Mouse (Mus musculus) heart, embryonic 16.5 days (tissue): ENCODE results near the gene Bdh2. TPM values are rescaled to one million over a fixed set of nuclear protein-coding genes. Genes with fewer than 3 reads are reported as not detected.

Source experiments
- ATAC-seq: fragments of 200-750 bp; cut with Nextera tagmentation; replicated peaks from 2 replicates; pipeline ENCODE4 v1.8.0; 2017; ENCODE audit warnings: moderate number of reproducible peaks; ENCODE audit not compliant: insufficient read depth, low FRiP score; ENCODE audit errors: extremely low read depth
- H3K27ac ChIP-seq: fragments of 300-500 bp; sonication (generic); 2 replicates; pipeline ENCODE4 v1.5.1; 2014; ENCODE audit warnings: mild to moderate bottlenecking, low read length, control low read depth, moderate library complexity
- H3K27me3 ChIP-seq: fragments of 300-500 bp; sonication (generic); 2 replicates; pipeline ENCODE4 v1.6.1; 2014; ENCODE audit warnings: low read length, mixed read lengths; ENCODE audit not compliant: control insufficient read depth, insufficient read depth
- H3K36me3 ChIP-seq: fragments of 300-500 bp; sonication (generic); 2 replicates; pipeline ENCODE4 v1.6.1; 2014; ENCODE audit not compliant: control insufficient read depth, insufficient read depth
- H3K4me1 ChIP-seq: fragments of 300-500 bp; sonication (generic); 2 replicates; pipeline ENCODE4 v1.6.1; 2014; ENCODE audit warnings: low read length, mixed read lengths; ENCODE audit not compliant: control insufficient read depth, insufficient read depth
- H3K4me2 ChIP-seq: fragments of 300-500 bp; sonication (generic); 2 replicates; pipeline ENCODE4 v1.6.1; 2014; ENCODE audit warnings: low read depth, mild to moderate bottlenecking, control low read depth, low read length
- H3K4me3 ChIP-seq: fragments of 300-500 bp; sonication (generic); 2 replicates; pipeline ENCODE4 v1.5.1; 2014; ENCODE audit warnings: mild to moderate bottlenecking, control low read depth, low read length
- H3K9ac ChIP-seq: fragments of 300-500 bp; sonication (generic); 2 replicates; pipeline ENCODE4 v1.6.1; 2014; ENCODE audit warnings: low read length, control low read depth
- H3K9me3 ChIP-seq: fragments of 300-500 bp; sonication (generic); replicated peaks from 2 replicates; pipeline ENCODE4 v1.6.1; 2016; ENCODE audit warnings: low read length; ENCODE audit not compliant: control insufficient read depth
- WGBS: fragments of 180-500 bp; shearing (Covaris S2); extraction: QIAGEN DNeasy Blood & Tissue Kit; methylation state at CpG from one replicate; pipeline ENCODE4 v1.1.7; 2014; 5-methylcytosine and 5-hydroxymethylcytosine counted together
- polyA plus RNA-seq: library from polyadenylated mRNA; unstranded; fragments of >200 nt; fragmentation: Nextera tagmentation; extraction: Ambion mirVana; gene quantifications from 2 replicates; pipeline ENCODE4 v1.2.1, GENCODE M21; 2015

The Bdh2 gene
- polyA plus RNA-seq, 1 experiment from 2014 or later = 2.5 TPM

DNA sequence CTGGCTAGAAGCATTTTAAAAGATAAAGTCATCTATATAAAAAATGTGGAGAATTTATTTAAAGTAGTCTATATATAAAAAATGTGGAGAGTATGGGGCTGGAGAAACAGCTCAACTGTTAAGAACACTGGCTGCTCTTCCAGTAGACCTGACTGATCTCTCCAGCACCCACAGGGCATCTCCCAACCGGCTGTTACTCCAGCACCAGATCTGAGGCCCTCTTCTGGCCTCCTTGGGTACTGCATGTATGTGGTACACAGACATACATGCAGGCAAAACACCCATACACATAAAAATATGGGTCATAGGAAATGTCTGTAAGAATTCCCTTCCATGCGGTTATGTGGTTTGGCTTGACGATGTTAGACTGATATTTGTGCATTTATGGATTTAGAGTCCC is 47.5 kb downstream of the Bdh2 start:
- H3K27ac ChIP-seq = no peak overlapping the region
- no peak overlapping the region for H3K4me2 ChIP-seq
- H3K4me3 ChIP-seq = no peak overlapping the region
- no peaks in the 10 kb centered on the region for H3K9me3 ChIP-seq
- no peak for ATAC-seq
- H3K9ac ChIP-seq = no peak overlapping the region
- no peaks in the 10 kb centered on the region for H3K4me1 ChIP-seq
- WGBS = 44% methylated on average over 3 of the region's 3 CpGs
- H3K27me3 ChIP-seq = no peaks in the 10 kb centered on the region
- H3K36me3 ChIP-seq = no peaks in the 10 kb centered on the region

DNA sequence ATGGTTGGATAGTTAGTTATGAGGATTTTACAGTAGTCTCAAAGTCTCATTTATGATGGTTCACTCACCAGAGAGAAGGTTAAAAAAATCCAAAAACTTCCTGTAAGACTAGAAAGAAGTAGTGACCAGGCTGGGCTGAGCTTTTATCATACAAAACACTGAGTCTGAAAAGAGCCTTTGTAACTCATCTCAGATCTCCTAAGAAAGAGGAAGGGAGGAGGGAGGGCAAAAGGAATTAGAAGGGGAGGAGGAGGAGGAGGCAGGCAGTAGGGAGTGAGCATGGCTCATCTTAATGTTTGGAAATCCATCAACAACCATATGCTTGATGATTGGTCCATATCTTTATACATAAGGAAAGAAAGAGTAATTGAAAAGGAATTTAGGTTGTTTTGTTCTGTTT is 51.7 kb downstream of the Bdh2 start:
- H3K4me2 ChIP-seq = no peak overlapping the region
- no peaks in the 10 kb centered on the region for H3K27me3 ChIP-seq
- no peak overlapping the region for H3K4me3 ChIP-seq
- no peaks in the 10 kb centered on the region for H3K9me3 ChIP-seq
- H3K36me3 ChIP-seq = no peaks in the 10 kb centered on the region
- H3K4me1 ChIP-seq = no peaks in the 10 kb centered on the region
- H3K27ac ChIP-seq = no peak overlapping the region
- no peak for ATAC-seq
- H3K9ac ChIP-seq = no peak overlapping the region

- Histone ChIP-seq H3K27me3 (no peaks in the 10 kb centered on the region), H3K27ac (no peak overlapping the region), H3K4me1 (no peaks in the 10 kb centered on the region), H3K4me2 (no peak overlapping the region), H3K9me3 (no peaks in the 10 kb centered on the region), H3K9ac (no peak overlapping the region), H3K36me3 (no peaks in the 10 kb centered on the region), H3K4me3 (no peak overlapping the region)
- WGBS = 42% methylated on average over 4 of the region's 4 CpGs
- no peak for ATAC-seq
Observed at GRCm38 (mm10) chr3:135333763-135334162, 52.7 kb downstream of the Bdh2 start.

DNA sequence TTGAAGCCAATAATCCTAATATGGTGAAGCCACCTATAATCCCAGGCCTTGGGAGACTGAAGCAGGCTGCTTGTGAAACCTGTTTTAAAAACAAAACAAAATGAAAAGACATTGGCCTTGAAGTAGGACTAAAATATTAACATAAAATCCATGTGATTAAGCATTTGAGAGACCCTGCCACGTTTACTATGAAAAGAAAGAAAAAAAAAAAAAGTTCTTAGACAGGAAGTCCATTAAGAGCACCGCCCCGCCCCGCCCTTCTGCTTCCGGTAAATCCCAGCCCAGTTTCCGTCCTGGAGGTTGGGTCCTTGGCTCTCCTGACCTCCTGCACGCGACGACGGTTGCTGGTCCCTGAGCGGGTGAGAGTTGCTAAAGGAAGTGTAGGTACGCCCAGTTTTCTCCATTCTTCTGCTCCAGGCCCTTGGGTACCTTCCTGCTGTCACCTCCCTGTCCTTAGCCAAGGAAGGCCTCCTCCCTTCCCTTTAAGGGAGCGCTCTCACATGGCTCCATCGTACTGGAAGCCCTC is 66.8 kb downstream of the Bdh2 start, which contains the start of gene Slc9b1:
Gene Slc9b1, plus strand, starts transcription at position 291 of the 526 bp plus-strand sequence.
- Histone ChIP-seq H3K27ac (no peak within 1 kb of the TSS), H3K27me3 (no peaks in the 10 kb centered on the region), H3K9ac (no peak within 1 kb of the TSS), H3K4me2 (no peak within 1 kb of the TSS), H3K9me3 (no peaks in the 10 kb centered on the region), H3K4me3 (no peak within 1 kb of the TSS), H3K4me1 (no peaks in the 10 kb centered on the region), H3K36me3 (no peaks in the 10 kb centered on the region)
- ATAC-seq = no peak
- WGBS = 68% methylated on average over 14 of the region's 14 CpGs

GRCm38 (mm10) chr3:135349022-135349421 is 68.0 kb downstream of the Bdh2 start:
- Histone ChIP-seq H3K36me3 (no peaks in the 10 kb centered on the region), H3K4me2 (no peak overlapping the region), H3K27me3 (no peaks in the 10 kb centered on the region), H3K9ac (no peak overlapping the region), H3K27ac (no peak overlapping the region), H3K9me3 (no peaks in the 10 kb centered on the region), H3K4me1 (no peaks in the 10 kb centered on the region), H3K4me3 (no peak overlapping the region)
- no peak for ATAC-seq

DNA sequence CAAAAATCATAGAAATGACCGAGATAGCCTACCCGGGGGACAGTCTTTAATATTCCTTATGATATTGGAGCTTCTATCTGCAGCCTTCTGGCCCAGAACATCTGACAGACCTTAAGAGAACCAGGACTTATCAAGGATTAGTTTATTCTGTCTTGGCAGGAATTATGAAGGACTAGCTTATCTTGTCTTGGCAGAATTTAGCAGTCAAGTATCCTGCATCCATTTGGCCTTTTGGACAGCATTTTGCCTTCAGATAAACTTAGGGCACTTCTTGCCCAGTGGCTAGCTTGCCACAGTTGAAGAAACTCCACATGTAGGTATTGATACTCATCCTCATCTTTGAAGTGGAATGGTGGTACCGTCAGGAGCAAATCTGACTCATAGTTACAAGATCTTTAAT is 70.8 kb downstream of the Bdh2 start:
- no peak overlapping the region for H3K27ac ChIP-seq
- no peak overlapping the region for H3K9ac ChIP-seq
- no peaks in the 10 kb centered on the region for H3K9me3 ChIP-seq
- H3K4me3 ChIP-seq = no peak overlapping the region
- no peaks in the 10 kb centered on the region for H3K27me3 ChIP-seq
- H3K4me2 ChIP-seq = no peak overlapping the region
- WGBS = 84% methylated on average over 3 of the region's 3 CpGs
- no peaks in the 10 kb centered on the region for H3K36me3 ChIP-seq
- ATAC-seq = no peak
- no peaks in the 10 kb centered on the region for H3K4me1 ChIP-seq

Other genes with a start within 250 kb of the Bdh2 start
- 16.0 and 16.5 TPM in 2 replicates for gene Cenpe, start 68.7 kb upstream of the Bdh2 start, polyA plus RNA-seq
- 0.29 and 0.51 TPM in 2 replicates for gene Slc9b2, start 26.5 kb downstream of the Bdh2 start, polyA plus RNA-seq
- not detected in 2 replicates for gene Slc9b1, start 66.8 kb downstream of the Bdh2 start, polyA plus RNA-seq
- 51.8 and 52.0 TPM in 2 replicates for gene Cisd2, start 142.7 kb downstream of the Bdh2 start, polyA plus RNA-seq
- 424 and 489 TPM in 2 replicates for gene Ube2d3, start 156.9 kb downstream of the Bdh2 start, polyA plus RNA-seq
- gene Manba, start 204.4 kb downstream of the Bdh2 start, polyA plus RNA-seq = 37.0 and 38.3 TPM in 2 replicates